Mouse (Mus musculus): Measurements from ENCODE around the gene Cdc42bpg. TPM values are rescaled to one million over a fixed set of nuclear protein-coding genes. Genes with fewer than 3 reads are reported as not detected.
A peak's percentile ranks its signal among the peaks of the same experiment; 100 is the strongest.

Cdc42bpg gene
- total RNA-seq, 2 experiments from 2014 or later, result 6.0 to 6.4 TPM

DNA sequence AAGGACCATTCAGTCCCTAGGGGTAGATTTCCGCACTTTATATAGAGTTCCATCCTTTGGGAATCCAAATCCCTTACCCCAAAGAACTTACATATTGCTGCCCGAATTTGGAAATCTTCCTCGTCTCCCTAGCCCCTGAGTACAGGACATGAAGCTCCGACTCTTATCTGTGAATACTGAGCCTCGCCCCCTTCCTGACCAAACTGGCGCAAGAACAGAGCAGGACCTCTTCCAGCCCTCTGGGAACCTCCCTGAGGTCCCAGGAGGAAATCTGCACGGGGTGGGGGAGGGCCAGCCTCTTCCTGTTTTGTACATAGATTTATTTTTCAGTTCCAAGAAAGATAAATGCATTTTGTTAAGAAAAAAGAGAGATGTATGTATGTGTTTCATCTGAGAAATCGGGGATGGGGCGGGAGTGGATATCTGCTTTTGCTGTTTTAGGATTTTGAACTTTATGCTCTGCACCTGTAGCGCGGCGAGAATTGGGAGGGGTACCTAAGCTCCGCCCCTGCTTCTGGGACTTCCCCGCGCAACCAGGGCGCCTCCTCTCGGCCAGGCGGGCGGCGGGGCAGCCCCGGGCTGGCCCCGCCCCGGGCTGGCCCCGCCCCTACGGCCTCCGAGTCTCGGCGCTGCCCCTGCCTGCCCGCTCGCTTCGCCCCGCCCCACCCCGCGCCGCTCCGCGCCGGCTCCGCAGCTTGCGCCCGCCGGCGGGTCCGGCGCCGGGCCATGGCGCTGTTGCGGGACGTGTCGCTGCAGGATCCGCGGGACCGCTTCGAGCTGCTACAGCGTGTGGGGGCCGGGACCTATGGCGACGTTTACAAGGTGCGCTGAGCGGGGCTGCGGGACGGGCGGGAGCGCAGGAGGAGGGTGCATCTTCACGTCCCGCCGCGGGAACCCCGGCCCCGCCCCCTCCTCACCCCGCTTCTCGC, 34.5 kb downstream of the Cdc42bpg start, which contains the start of gene Map4k2:
Gene Map4k2, plus strand, starts transcription at position 612 of the 929 bp plus-strand sequence.
- intact Hi-C loops (cut with DNase I), result no loop called here
- peak within 1 kb of the TSS; percentile 89 for H3K27ac ChIP-seq
- peak; percentile 95 for DNase-seq
- peak within 1 kb of the TSS; percentile 94 for H3K4me3 ChIP-seq
- peak; percentile 51 for TF ChIP-seq CTCF (IDR thresholded peaks at IDR 0.05)

DNA sequence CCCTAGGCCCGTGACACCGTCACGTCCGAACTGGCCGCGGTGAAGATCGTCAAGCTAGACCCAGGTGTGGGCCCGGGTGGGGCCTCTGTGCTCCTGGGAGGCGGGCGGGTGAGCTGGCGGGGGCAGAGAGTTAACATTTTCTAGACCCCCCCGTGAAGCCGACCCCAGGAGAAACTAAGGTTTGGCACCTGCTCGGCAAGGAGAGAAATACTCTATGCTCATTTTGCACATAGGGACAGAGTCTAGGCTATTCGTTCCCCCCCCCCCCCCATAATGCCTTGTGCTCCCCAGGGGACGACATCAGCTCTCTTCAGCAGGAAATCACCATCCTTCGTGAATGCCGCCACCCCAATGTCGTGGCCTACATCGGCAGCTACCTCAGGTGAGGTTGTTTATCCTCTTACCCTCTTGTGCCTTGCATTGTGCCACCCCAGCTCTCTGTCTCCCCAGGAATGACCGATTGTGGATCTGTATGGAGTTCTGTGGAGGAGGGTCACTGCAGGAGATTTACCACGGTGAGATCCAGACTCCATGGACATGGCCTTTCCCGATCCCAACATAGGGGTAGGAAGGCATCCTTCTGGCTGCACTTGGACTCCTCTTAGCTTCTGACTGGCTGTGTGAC, 35.3 kb downstream of the Cdc42bpg start:
- intact Hi-C loops (cut with DNase I), result no loop called here
- DNase-seq, result no peak
- H3K27ac ChIP-seq, result peak overlapping the region; percentile 89

DNA sequence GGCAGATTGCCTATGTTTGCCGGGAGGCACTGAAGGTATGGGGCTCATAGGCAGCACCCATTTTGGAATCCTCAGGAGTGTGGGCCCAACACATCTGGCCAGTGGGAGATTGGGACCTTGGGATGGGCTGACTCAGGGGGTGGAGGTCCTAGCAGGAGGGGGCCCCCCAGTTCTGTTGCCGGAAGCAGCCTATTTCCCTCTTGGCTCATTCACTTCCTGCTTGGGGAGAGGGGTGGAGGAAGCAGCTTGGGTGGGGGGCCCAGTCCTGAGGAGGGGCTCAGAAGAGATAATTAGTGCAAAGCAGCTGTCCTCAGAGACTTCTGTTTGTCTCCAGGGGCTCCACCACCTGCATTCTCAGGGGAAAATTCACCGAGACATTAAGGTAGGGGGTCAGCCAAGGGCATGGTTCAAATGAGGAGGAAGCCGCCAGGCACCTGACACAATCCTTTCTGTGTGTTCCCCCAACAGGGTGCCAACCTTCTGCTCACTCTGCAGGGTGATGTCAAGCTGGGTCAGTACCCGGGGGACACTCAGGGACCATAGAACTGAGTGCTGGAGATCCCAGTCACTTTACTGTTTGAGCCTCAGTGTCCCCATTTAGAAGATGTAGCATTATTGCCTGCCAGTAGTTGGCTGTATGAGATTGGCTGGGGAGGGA, 36.1 kb downstream of the Cdc42bpg start:
- Histone ChIP-seq H3K27ac (peak overlapping the region; percentile 89), H3K4me3 (peak overlapping the region; percentile 94)
- peak; percentile 27 for DNase-seq
- intact Hi-C loops (cut with DNase I), result no loop called here
- no peak for TF ChIP-seq CTCF (IDR thresholded peaks at IDR 0.05)

More for the DNA sequence above, 35.3 kb downstream of the Cdc42bpg start:
- peak overlapping the region; percentile 94 for H3K4me3 ChIP-seq
- TF ChIP-seq CTCF (IDR thresholded peaks at IDR 0.05), result no peak

DNA sequence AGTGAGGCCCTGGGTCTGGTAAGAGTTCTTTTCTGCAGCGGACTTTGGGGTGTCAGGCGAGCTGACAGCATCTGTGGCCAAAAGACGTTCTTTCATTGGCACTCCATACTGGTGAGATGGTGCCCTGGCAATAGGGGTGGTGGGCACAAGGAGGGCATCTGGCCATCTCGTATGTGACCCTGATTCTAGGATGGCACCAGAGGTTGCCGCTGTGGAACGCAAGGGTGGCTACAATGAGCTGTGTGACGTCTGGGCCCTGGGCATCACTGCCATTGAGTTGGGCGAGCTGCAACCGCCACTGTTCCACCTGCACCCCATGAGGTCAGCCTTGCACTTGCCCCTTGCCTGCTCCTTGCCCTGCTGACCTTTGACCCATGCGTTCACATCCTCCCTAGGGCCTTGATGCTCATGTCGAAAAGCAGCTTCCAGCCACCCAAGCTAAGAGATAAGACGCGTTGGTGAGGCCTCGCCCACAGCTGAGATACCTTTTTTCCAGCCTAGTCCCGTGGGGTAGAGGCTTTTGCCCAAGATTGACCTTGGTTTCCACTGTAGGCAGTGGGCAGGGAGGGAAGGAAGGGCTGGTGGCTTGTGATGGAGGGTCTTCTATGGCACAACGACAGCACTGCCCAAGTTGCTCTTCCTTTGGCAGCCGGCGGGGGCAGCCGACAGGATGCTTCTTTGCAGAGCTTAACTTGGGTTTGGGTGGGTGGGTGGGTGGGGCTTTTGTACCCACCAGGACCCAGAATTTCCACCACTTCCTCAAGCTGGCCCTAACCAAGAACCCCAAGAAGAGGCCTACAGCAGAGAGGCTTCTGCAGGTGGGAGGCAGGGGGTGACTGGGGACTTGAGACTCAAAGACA, 37.0 kb downstream of the Cdc42bpg start:
- peak overlapping the region; percentile 94 for H3K4me3 ChIP-seq
- DNase-seq, result peak; percentile 18

DNA sequence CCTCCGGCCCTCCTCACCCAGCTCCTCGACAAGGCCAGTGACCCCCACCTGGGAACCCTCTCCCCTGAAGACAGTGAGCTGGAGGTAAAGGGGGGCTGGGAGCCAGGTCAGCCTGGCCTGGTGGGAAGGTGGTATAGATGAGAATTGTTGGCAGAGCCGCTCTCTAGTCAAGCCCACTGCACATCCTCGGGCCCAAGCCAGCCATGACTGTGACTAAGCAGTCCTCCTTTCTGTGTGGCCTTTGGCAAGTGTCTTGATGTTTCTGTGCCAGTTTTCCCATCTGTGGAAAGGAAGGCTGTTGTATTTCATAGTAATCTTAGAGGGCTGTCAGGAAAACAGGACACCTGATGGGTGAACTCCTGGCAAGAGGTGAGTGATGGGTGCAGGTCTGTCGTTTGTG, 37.7 kb downstream of the Cdc42bpg start:
- TF ChIP-seq CTCF (IDR thresholded peaks at IDR 0.05), result no peak
- no peak overlapping the region for H3K27ac ChIP-seq
- no peak overlapping the region for H3K4me3 ChIP-seq
- intact Hi-C loops (cut with DNase I), result no loop called here
- peak; percentile 29 for DNase-seq

More for the DNA sequence above, 37.0 kb downstream of the Cdc42bpg start:
- peak overlapping the region; percentile 89 for H3K27ac ChIP-seq
- intact Hi-C loops (cut with DNase I), result no loop called here
- no peak for TF ChIP-seq CTCF (IDR thresholded peaks at IDR 0.05)

DNA sequence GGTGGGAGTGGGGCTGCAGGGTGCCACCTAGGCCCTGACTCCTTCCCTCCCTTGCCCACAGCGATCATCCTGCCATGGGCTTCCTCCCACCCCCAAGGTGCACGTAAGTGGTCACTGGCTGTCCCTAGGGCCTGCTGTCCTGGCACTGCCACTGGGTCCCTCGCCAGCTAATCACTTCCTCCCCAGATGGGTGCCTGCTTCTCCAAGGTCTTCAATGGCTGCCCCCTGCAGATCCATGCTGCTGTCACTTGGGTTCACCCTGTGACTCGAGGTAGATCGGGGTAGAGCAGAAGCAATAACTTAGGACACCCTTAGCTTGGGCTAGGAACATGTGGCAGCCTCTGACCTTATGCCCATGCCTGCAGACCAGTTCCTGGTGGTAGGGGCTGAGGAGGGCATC, 39.8 kb downstream of the Cdc42bpg start:
- H3K4me3 ChIP-seq, result peak overlapping the region; percentile 3; the same call in 1 of the 2 replicates
- no peak overlapping the region; the same call in 1 of the 2 replicates for H3K27ac ChIP-seq
- no peak for TF ChIP-seq CTCF (IDR thresholded peaks at IDR 0.05)
- DNase-seq, result no peak
- intact Hi-C loops (cut with DNase I), result no loop called here

DNA sequence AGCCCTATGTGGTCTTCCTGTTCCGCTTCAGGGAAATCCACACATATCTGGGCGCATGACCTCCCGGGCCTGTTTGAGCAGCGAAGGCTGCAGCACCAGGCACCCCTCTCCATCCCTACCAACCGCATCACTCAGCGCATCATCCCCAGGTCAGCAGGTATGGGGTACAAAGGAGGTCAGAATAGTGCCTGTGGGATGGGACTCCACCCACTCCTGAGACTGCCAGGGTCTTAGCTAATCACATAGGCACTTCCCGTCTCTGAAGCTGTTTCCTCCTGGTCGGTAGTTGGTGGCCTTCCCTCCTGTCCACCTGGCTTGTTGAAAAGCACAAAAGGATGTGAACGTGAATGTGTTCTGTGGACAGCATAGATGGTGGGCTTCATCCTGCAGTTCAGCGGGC, 40.4 kb downstream of the Cdc42bpg start:
- Histone ChIP-seq H3K4me3 (peak overlapping the region; percentile 3; the same call in 1 of the 2 replicates), H3K27ac (no peak overlapping the region)
- TF ChIP-seq CTCF (IDR thresholded peaks at IDR 0.05), result no peak
- DNase-seq, result peak; percentile 17
- intact Hi-C loops (cut with DNase I), result no loop called here

DNA sequence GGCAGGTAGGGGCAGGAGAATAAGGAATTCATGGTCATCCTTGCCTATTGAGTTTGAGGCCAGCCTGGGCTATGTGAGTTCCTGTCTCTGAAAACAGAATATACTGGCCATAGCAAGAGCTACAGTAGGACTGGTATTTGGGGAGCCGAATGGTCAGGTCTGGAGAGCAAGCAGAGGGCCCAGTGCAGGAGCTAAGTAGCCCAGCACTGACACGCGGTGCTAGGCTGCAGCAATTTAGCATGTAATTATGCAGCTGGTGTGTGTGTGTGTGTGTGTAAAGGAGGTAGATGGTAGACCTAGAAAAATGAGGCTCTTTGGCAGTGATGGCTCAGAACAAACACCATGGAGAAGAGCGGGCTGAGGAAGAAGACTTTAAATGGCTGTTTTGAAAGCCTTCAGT, 41.4 kb downstream of the Cdc42bpg start:
- TF ChIP-seq CTCF (IDR thresholded peaks at IDR 0.05), result no peak
- Histone ChIP-seq H3K27ac (no peak overlapping the region), H3K4me3 (no peak overlapping the region)
- DNase-seq, result peak; percentile 11
- intact Hi-C loops (cut with DNase I), result no loop called here

DNA sequence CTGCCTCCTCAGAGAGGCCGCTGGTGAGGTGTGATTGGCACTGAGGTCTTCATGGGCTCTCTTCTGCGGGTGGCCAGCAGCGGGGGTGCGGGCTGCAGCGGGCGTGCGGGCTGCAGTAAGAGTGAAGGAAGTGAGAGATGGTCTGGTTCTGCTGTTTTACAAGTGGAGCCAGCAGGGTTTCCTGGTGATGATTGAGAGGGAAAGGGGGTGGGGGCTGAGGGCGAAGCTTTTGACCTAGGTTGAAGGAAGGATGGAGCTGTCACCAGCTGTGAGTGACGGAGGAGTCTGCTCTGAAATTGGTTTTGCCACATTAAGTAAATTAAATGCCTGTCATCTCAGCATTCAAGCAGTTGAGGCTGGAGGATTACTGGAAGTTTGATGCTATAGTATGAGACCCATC, 42.5 kb downstream of the Cdc42bpg start:
- no peak overlapping the region for H3K4me3 ChIP-seq
- intact Hi-C loops (cut with DNase I), result no loop called here
- TF ChIP-seq CTCF (IDR thresholded peaks at IDR 0.05), result no peak
- H3K27ac ChIP-seq, result 0 out of 2 replicates have a peak overlapping the region, but pooled peaks have one; percentile 8
- peak; percentile 14 for DNase-seq

DNA sequence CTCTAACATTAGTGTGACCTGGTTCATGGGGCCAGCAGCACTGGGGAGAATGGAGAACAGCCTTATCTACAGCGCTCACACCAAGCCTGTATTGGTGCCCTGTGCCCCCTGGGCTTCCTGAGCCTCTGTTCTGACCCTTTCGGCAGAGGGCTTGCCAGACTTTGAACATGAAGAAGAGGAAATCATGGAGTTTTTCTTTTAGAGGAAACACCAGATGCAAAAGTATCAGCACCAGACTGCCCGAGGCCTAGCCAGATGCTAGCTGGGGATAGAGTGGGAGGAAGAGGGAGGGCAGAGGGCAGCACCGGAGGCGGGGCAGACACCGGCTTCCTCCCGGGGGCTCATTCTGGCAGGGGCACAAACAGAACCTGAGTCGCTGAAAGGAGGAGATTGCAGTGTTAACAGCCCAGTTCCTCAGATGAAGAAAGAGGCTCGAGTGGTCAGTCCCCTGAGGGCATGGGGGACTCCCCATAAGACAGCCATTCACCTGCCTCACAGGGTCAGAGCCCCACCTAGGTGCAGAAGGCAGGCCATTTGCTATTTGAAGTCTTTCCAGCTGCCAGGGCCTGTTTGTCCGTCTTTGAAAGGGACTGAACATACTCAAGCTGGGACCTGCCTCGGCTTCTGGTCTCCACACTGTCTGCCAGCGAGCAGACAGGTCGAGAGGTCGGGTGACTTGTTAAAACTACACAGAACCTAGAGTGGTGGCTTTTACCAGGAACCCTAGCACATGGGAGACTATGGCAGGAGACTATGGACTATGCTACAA, 43.1 kb downstream of the Cdc42bpg start:
- Histone ChIP-seq H3K27ac (peak overlapping the region; percentile 8; the same call in 1 of the 2 replicates), H3K4me3 (no peak overlapping the region)
- peak; percentile 35 for DNase-seq
- intact Hi-C loops (cut with DNase I), result no loop called here
- TF ChIP-seq CTCF (IDR thresholded peaks at IDR 0.05), result no peak
